Mouse (Mus musculus) lung, embryonic 14.5 days (tissue): ENCODE data around the gene Gm10644. TPM values are rescaled to one million over a fixed set of nuclear protein-coding genes. Genes with fewer than 3 reads are reported as not detected.
A peak's percentile ranks its signal among the peaks of the same experiment; 100 is the strongest.

Experiments
- ATAC-seq: fragments of 200-750 bp; cut with Nextera tagmentation; 2 replicates; pipeline ENCODE4 v1.8.0; 2017; ENCODE audit warnings: mild to moderate bottlenecking, moderate TSS enrichment, moderate library complexity; ENCODE audit not compliant: insufficient read depth
- DNase-seq: peaks from one replicate; pipeline ENCODE4 v3.0.0-alpha.2; 2015
- H3K27ac ChIP-seq: fragments of 300-500 bp; sonication (generic); 2 replicates; pipeline ENCODE4 v1.5.1; 2014; ENCODE audit warnings: low read depth, mild to moderate bottlenecking, moderate library complexity
- H3K27me3 ChIP-seq: fragments of 300-500 bp; sonication (generic); 2 replicates; pipeline ENCODE4 v1.6.1; 2014; ENCODE audit warnings: low read length, control low read depth; ENCODE audit not compliant: insufficient read depth
- H3K36me3 ChIP-seq: fragments of 300-500 bp; sonication (generic); 2 replicates; pipeline ENCODE4 v1.6.1; 2014; ENCODE audit warnings: control low read depth; ENCODE audit not compliant: insufficient read depth
- H3K4me1 ChIP-seq: fragments of 300-500 bp; sonication (generic); 2 replicates; pipeline ENCODE4 v1.6.1; 2014; ENCODE audit warnings: antibody characterized with exemption, control low read depth; ENCODE audit not compliant: insufficient read depth
- H3K4me2 ChIP-seq: fragments of 300-500 bp; sonication (generic); 2 replicates; pipeline ENCODE4 v1.6.1; 2014; ENCODE audit warnings: mild to moderate bottlenecking
- H3K4me3 ChIP-seq: fragments of 300-500 bp; sonication (generic); 2 replicates; pipeline ENCODE4 v1.5.1; 2014; ENCODE audit warnings: low read depth, low read length
- H3K9ac ChIP-seq: fragments of 300-500 bp; sonication (generic); 2 replicates; pipeline ENCODE4 v1.6.1; 2014
- H3K9me3 ChIP-seq: fragments of 300-500 bp; sonication (generic); 2 replicates; pipeline ENCODE4 v1.6.1; 2016; ENCODE audit warnings: low read depth, low read length, control low read depth
- CTCF ChIP-seq: IDR thresholded peaks from 2 replicates; pipeline ENCODE4 v1.5.1; 2016; ENCODE audit warnings: antibody characterized with exemption, low read depth
- WGBS: fragments of 180-500 bp; shearing (Covaris S2); extraction: QIAGEN DNeasy Blood & Tissue Kit; methylation state at CpG from one replicate; pipeline ENCODE4 v1.1.7; 2014; 5-methylcytosine and 5-hydroxymethylcytosine counted together
- polyA plus RNA-seq: library from polyadenylated mRNA; unstranded; fragments of >200 nt; fragmentation: Nextera tagmentation; extraction: Ambion mirVana; gene quantifications from 2 replicates; pipeline ENCODE4 v1.2.1, GENCODE M21; 2014

The Gm10644 gene
- polyA plus RNA-seq, 1 experiment from 2014 or later: 0.50 TPM

DNA sequence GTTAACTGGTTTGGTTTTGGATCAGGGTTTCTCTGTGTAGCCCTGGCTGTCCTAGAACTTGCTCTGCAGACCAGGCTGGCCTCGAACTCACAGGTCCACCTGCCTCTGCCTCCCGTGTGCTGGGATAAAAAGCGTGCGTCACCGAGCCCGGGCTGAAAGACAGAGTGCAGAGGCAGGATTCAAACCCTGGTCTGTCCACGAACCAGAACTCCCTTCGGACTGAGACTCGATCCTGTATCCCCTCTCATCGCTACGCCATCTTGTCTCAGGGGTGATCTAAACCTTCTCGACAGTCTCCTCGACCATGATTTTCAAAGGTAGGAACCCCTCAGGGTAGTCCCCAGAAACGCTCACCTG lies 278 bp downstream of the Gm10644 start:
- Histone ChIP-seq H3K4me3 (peak overlapping the region; percentile 73), H3K27ac (0 out of 2 replicates have a peak overlapping the region, but pooled peaks have one; percentile 12), H3K27me3 (no peaks in the 10 kb centered on the region), H3K9ac (peak overlapping the region; percentile 46), H3K4me1 (peaks cover 9% of the 10 kb centered on the region), H3K36me3 (no peaks in the 10 kb centered on the region), H3K4me2 (peak overlapping the region; percentile 92), H3K9me3 (no peaks in the 10 kb centered on the region)
- no peak for DNase-seq
- under 1% methylated on average over 14 of the region's 14 CpGs for WGBS
- no peak for ATAC-seq
- TF ChIP-seq CTCF: no peak

DNA sequence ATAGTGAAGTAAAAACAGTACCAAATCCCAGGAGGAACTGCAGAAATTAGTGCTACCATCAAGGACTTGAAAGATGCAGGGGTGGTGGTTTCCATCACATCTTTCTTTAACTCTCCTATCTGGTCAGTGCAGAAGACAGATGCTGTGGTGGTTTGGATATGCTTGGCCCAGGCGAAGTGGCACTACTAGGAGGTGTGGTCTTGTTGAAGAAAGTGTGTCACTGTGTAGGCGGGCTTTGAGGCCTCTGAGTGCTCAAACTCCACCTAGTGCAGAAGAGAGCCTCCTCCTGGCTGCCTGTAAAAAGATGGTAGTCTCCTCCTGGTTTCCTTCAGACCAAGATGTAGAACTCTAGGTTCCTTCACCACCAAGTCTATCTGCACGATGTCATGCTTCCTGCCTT lies 9.5 kb downstream of the Gm10644 start:
- no peak overlapping the region for H3K4me2 ChIP-seq
- H3K4me3 ChIP-seq: no peak overlapping the region
- ATAC-seq: no peak
- no peak for DNase-seq
- 43% methylated on average over 3 of the region's 3 CpGs for WGBS
- no peak for TF ChIP-seq CTCF
- H3K27me3 ChIP-seq: no peaks in the 10 kb centered on the region
- H3K9me3 ChIP-seq: no peaks in the 10 kb centered on the region
- H3K9ac ChIP-seq: no peak overlapping the region
- no peaks in the 10 kb centered on the region for H3K4me1 ChIP-seq
- no peaks in the 10 kb centered on the region for H3K36me3 ChIP-seq
- H3K27ac ChIP-seq: no peak overlapping the region

DNA sequence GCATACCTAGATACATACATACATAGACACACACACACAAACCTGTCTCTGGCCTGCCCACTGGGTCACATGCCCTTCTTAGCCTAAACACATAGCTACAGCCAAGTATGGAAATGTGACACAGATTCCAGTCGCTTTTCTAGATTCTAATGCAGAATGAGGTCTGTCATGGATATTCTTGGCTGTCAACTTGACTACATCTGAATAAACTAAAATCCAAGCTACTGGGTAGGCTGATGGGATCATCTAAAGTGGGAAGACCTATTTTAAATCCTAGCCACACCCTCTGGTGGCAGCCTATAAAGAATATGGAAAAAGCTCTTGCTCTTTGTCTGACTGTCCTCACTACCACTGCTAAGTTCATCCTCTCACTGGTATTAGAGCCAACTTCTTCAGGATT lies 12.6 kb downstream of the Gm10644 start:
- Histone ChIP-seq H3K4me2 (no peak overlapping the region), H3K9ac (no peak overlapping the region), H3K27ac (no peak overlapping the region), H3K9me3 (no peaks in the 10 kb centered on the region), H3K4me3 (no peak overlapping the region), H3K27me3 (no peaks in the 10 kb centered on the region), H3K36me3 (peaks cover 28% of the 10 kb centered on the region), H3K4me1 (no peaks in the 10 kb centered on the region)
- 72% methylated on average over 1 of the region's 1 CpGs for WGBS
- DNase-seq (peak; percentile 4), ATAC-seq (no peak)
- no peak for TF ChIP-seq CTCF

GRCm38 (mm10) chr8:83941066-83941677 lies 13.8 kb downstream of the Gm10644 start:
- TF ChIP-seq CTCF: no peak
- no peaks in the 10 kb centered on the region for H3K4me1 ChIP-seq
- H3K27ac ChIP-seq: no peak overlapping the region
- H3K4me2 ChIP-seq: no peak overlapping the region
- ATAC-seq: no peak
- H3K4me3 ChIP-seq: no peak overlapping the region
- no peaks in the 10 kb centered on the region for H3K27me3 ChIP-seq
- 79% methylated on average over 6 of the region's 6 CpGs for WGBS
- H3K36me3 ChIP-seq: peaks cover 40% of the 10 kb centered on the region
- no peak for DNase-seq
- no peaks in the 10 kb centered on the region for H3K9me3 ChIP-seq
- H3K9ac ChIP-seq: no peak overlapping the region

- no peak overlapping the region for H3K4me3 ChIP-seq
- H3K36me3 ChIP-seq: peaks cover 69% of the 10 kb centered on the region
- H3K27ac ChIP-seq: no peak overlapping the region
- ATAC-seq (no peak), DNase-seq (no peak)
- H3K9ac ChIP-seq: no peak overlapping the region
- 90% methylated on average over 15 of the region's 15 CpGs for WGBS
- no peak overlapping the region for H3K4me2 ChIP-seq
- no peak for TF ChIP-seq CTCF
- H3K4me1 ChIP-seq: no peaks in the 10 kb centered on the region
- H3K27me3 ChIP-seq: no peaks in the 10 kb centered on the region
- no peaks in the 10 kb centered on the region for H3K9me3 ChIP-seq
Observed at GRCm38 (mm10) chr8:83938330-83938729, 16.7 kb downstream of the Gm10644 start.

DNA sequence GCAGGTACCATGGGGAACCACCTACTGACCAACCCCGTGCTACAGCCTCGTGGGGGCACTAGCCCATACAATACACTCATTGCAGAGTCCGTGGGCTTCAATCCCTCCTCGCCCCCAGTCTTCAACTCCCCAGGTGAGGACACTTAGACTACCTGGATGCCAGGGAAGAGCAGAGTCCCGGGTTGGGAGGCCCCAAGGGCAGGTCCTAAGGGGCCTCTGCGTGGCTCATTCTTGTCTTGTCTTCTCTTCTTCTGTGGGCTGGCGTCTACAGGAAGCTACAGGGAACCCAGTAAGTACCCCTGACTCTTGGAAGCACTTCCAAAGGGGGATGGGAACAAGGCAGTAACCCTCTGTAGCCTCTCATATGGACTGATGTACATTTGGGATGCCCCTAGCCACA lies 17.4 kb downstream of the Gm10644 start:
- Histone ChIP-seq H3K4me3 (no peak overlapping the region), H3K9ac (no peak overlapping the region), H3K9me3 (no peaks in the 10 kb centered on the region), H3K27me3 (no peaks in the 10 kb centered on the region), H3K4me1 (no peaks in the 10 kb centered on the region), H3K36me3 (peaks cover 76% of the 10 kb centered on the region), H3K4me2 (no peak overlapping the region), H3K27ac (no peak overlapping the region)
- DNase-seq (no peak), ATAC-seq (no peak)
- 91% methylated on average over 7 of the region's 7 CpGs for WGBS
- no peak for TF ChIP-seq CTCF

- no peak for ATAC-seq
- no peak for DNase-seq
- Histone ChIP-seq H3K4me3 (no peak overlapping the region), H3K36me3 (peaks cover 97% of the 10 kb centered on the region), H3K27me3 (no peaks in the 10 kb centered on the region), H3K9me3 (no peaks in the 10 kb centered on the region), H3K27ac (no peak overlapping the region), H3K4me2 (no peak overlapping the region), H3K4me1 (no peaks in the 10 kb centered on the region), H3K9ac (no peak overlapping the region)
- no peak for TF ChIP-seq CTCF
- WGBS: 95% methylated on average over 8 of the region's 8 CpGs
Observed at GRCm38 (mm10) chr8:83935435-83935834, 19.6 kb downstream of the Gm10644 start.

DNA sequence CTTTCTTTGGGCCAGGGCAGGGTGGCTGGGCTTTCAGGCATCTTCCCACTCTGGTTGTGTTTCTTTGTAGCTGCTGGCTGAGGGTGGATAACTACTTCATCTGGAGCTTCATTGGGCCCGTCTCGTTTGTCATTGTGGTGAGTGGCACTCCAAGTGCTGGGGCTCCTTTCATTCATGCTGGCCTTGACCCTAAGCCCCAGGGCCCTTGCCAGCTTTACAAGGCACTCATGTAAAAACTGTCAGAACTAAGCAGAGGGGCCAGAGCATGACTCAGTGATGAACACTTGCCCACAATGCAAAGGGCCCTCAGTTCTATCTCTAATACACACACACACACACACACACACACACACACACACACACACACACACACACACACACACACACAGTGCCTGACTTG lies 20.0 kb downstream of the Gm10644 start:
- WGBS: 78% methylated on average over 2 of the region's 2 CpGs
- H3K4me2 ChIP-seq: no peak overlapping the region
- peaks cover 99% of the 10 kb centered on the region for H3K36me3 ChIP-seq
- no peak overlapping the region for H3K27ac ChIP-seq
- ATAC-seq: no peak
- no peak overlapping the region for H3K4me3 ChIP-seq
- H3K27me3 ChIP-seq: no peaks in the 10 kb centered on the region
- no peak for DNase-seq
- no peaks in the 10 kb centered on the region for H3K9me3 ChIP-seq
- no peak for TF ChIP-seq CTCF
- no peak overlapping the region for H3K9ac ChIP-seq
- no peaks in the 10 kb centered on the region for H3K4me1 ChIP-seq
